Mouse (Mus musculus): ENCODE measurements at regions not wholly inside any gene's neighbourhood (a gene's known extent, or its start where the extent isn't known, plus 50 kb on each side); places are given as distances from the start of the nearest gene placed in this dataset.

- DNase-seq: peak; percentile 77
Measured at GRCm38 (mm10) chr2:11362205-11362994, 190.5 kb downstream of the Prkcq start.

- no peak for DNase-seq
Measured at GRCm38 (mm10) chr2:11359280-11359679, 187.4 kb downstream of the Prkcq start.

GRCm38 (mm10) chr2:11356714-11357113, 184.8 kb downstream of the Prkcq start:
- no peak for DNase-seq

- no peak for DNase-seq
Measured at GRCm38 (mm10) chr2:11355594-11355993, 183.7 kb downstream of the Prkcq start.

Measured in cerebellum, adult 8-10 months (tissue).